Mouse (Mus musculus) limb, embryonic 11.5 days (tissue): ENCODE measurements around the gene Dtd1. TPM values are rescaled to one million over a fixed set of nuclear protein-coding genes. Genes with fewer than 3 reads are reported as not detected.

Experiments used
- ATAC-seq: fragments of 200-750 bp; cut with Nextera tagmentation; 2 replicates; pipeline ENCODE4 v1.8.0; 2017; ENCODE audit warnings: low read depth; ENCODE audit not compliant: insufficient number of reproducible peaks, low FRiP score, low TSS enrichment
- DNase-seq: peaks from one replicate; pipeline ENCODE4 v3.0.0-alpha.2; 2015; ENCODE audit warnings: low spot score
- H3K27ac ChIP-seq: fragments of 300-500 bp; sonication (generic); replicated peaks from 2 replicates; pipeline ENCODE4 v1.5.1; 2014; ENCODE audit warnings: low read depth, mild to moderate bottlenecking, low read length
- H3K27me3 ChIP-seq: fragments of 300-500 bp; sonication (generic); 2 replicates; pipeline ENCODE4 v1.6.1; 2014; ENCODE audit warnings: mild to moderate bottlenecking, low read length, mixed read lengths; ENCODE audit not compliant: control insufficient read depth, insufficient read depth
- H3K36me3 ChIP-seq: fragments of 300-500 bp; sonication (generic); 2 replicates; pipeline ENCODE4 v1.6.1; 2014; ENCODE audit warnings: mild to moderate bottlenecking, low read length, moderate library complexity, mixed read lengths; ENCODE audit not compliant: control insufficient read depth, insufficient read depth
- H3K4me1 ChIP-seq: fragments of 300-500 bp; sonication (generic); 2 replicates; pipeline ENCODE4 v1.6.1; 2014; ENCODE audit warnings: low read length, mixed read lengths; ENCODE audit not compliant: control insufficient read depth, insufficient read depth
- H3K4me2 ChIP-seq: fragments of 300-500 bp; sonication (generic); 2 replicates; pipeline ENCODE4 v1.6.1; 2014; ENCODE audit warnings: low read depth, mild to moderate bottlenecking, moderate library complexity; ENCODE audit not compliant: severe bottlenecking
- H3K4me3 ChIP-seq: fragments of 300-500 bp; sonication (generic); 2 replicates; pipeline ENCODE4 v1.5.1; 2014; ENCODE audit warnings: low read depth, low read length
- H3K9ac ChIP-seq: fragments of 300-500 bp; sonication (generic); 2 replicates; pipeline ENCODE4 v1.6.1; 2014; ENCODE audit warnings: mild to moderate bottlenecking, low read length
- H3K9me3 ChIP-seq: fragments of 300-500 bp; sonication (generic); 2 replicates; pipeline ENCODE4 v1.6.1; 2016; ENCODE audit warnings: low read length; ENCODE audit not compliant: control insufficient read depth
- WGBS: fragments of 180-500 bp; shearing (Covaris S2); extraction: QIAGEN DNeasy Blood & Tissue Kit; methylation state at CpG from one replicate; pipeline ENCODE4 v1.1.7; 2014; 5-methylcytosine and 5-hydroxymethylcytosine counted together
- polyA plus RNA-seq: library from polyadenylated mRNA; unstranded; fragments of >200 nt; fragmentation: Nextera tagmentation; extraction: Ambion mirVana; gene quantifications from 2 replicates; pipeline ENCODE4 v1.2.1, GENCODE M21; 2014

Dtd1 gene
- polyA plus RNA-seq, 1 experiment from 2014 or later: 40.7 TPM

GRCm38 (mm10) chr2:144745266-144745665 lies 145.6 kb downstream of the Dtd1 start:
- Histone ChIP-seq H3K4me1 (no peaks in the 10 kb centered on the region), H3K36me3 (no peaks in the 10 kb centered on the region), H3K27ac (no peak overlapping the region), H3K9ac (no peak overlapping the region), H3K27me3 (no peaks in the 10 kb centered on the region), H3K9me3 (no peaks in the 10 kb centered on the region), H3K4me3 (no peak overlapping the region), H3K4me2 (no peak overlapping the region)
- no peak for DNase-seq
- WGBS: 91% methylated on average over 2 of the region's 2 CpGs
- no peak for ATAC-seq

- ATAC-seq (no peak), DNase-seq (no peak)
- H3K27me3 ChIP-seq: no peaks in the 10 kb centered on the region
- H3K9ac ChIP-seq: no peak overlapping the region
- no peaks in the 10 kb centered on the region for H3K36me3 ChIP-seq
- H3K27ac ChIP-seq: no peak overlapping the region
- no peaks in the 10 kb centered on the region for H3K9me3 ChIP-seq
- WGBS: 74% methylated on average over 4 of the region's 4 CpGs
- no peak overlapping the region for H3K4me2 ChIP-seq
- H3K4me3 ChIP-seq: no peak overlapping the region
- no peaks in the 10 kb centered on the region for H3K4me1 ChIP-seq
Measured at GRCm38 (mm10) chr2:144746046-144746783, 146.5 kb downstream of the Dtd1 start.

GRCm38 (mm10) chr2:144753604-144754003 lies 153.9 kb downstream of the Dtd1 start:
- no peak for DNase-seq
- Histone ChIP-seq H3K9me3 (no peaks in the 10 kb centered on the region), H3K4me2 (no peak overlapping the region), H3K27ac (no peak overlapping the region), H3K9ac (no peak overlapping the region), H3K36me3 (no peaks in the 10 kb centered on the region), H3K27me3 (no peaks in the 10 kb centered on the region), H3K4me3 (no peak overlapping the region), H3K4me1 (0 out of 2 replicates have a peak, but pooled peaks cover 3% of the 10 kb centered on the region)
- WGBS: 81% methylated on average over 6 of the region's 6 CpGs
- no peak for ATAC-seq

- no peak overlapping the region for H3K4me2 ChIP-seq
- H3K27me3 ChIP-seq: no peaks in the 10 kb centered on the region
- ATAC-seq (no peak), DNase-seq (no peak)
- no peak overlapping the region for H3K9ac ChIP-seq
- no peaks in the 10 kb centered on the region for H3K36me3 ChIP-seq
- no peak overlapping the region for H3K27ac ChIP-seq
- 100% methylated on average over 2 of the region's 2 CpGs for whole genome bisulfite sequencing
- 0 out of 2 replicates have a peak, but pooled peaks cover 3% of the 10 kb centered on the region for H3K4me1 ChIP-seq
- no peaks in the 10 kb centered on the region for H3K9me3 ChIP-seq
- no peak overlapping the region for H3K4me3 ChIP-seq
Measured at GRCm38 (mm10) chr2:144755016-144755415, 155.3 kb downstream of the Dtd1 start.

DNA sequence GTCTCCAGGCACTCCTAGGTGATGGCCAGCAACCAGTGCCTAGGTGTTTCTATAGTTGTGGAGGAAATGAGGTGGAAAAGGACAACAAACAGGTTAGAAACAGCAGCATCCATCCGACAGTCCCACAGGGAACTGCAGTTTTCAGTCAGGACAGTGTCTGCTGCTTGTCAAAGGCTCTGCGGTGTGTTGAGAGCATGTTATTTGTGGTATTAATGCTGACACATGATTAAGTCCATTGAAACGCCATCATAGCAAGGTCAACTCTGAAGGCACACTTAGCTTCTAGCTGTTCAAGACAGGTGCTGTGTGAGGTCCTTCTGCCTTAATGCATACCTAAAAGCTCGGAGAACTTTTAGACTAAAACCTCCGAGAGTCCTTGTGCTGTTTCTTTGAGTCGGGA lies 161.0 kb downstream of the Dtd1 start:
- ATAC-seq (no peak), DNase-seq (no peak)
- 90% methylated on average over 6 of the region's 6 CpGs for WGBS
- Histone ChIP-seq H3K27ac (no peak overlapping the region), H3K9ac (no peak overlapping the region), H3K36me3 (no peaks in the 10 kb centered on the region), H3K27me3 (no peaks in the 10 kb centered on the region), H3K4me3 (no peak overlapping the region), H3K9me3 (no peaks in the 10 kb centered on the region), H3K4me2 (no peak overlapping the region), H3K4me1 (no peaks in the 10 kb centered on the region)

GRCm38 (mm10) chr2:144763706-144764105 lies 164.0 kb downstream of the Dtd1 start:
- Histone ChIP-seq H3K27me3 (no peaks in the 10 kb centered on the region), H3K9ac (no peak overlapping the region), H3K27ac (no peak overlapping the region), H3K36me3 (no peaks in the 10 kb centered on the region), H3K4me1 (no peaks in the 10 kb centered on the region), H3K4me2 (no peak overlapping the region), H3K9me3 (no peaks in the 10 kb centered on the region), H3K4me3 (no peak overlapping the region)
- DNase-seq (no peak), ATAC-seq (no peak)
- WGBS: 93% methylated on average over 9 of the region's 9 CpGs

DNA sequence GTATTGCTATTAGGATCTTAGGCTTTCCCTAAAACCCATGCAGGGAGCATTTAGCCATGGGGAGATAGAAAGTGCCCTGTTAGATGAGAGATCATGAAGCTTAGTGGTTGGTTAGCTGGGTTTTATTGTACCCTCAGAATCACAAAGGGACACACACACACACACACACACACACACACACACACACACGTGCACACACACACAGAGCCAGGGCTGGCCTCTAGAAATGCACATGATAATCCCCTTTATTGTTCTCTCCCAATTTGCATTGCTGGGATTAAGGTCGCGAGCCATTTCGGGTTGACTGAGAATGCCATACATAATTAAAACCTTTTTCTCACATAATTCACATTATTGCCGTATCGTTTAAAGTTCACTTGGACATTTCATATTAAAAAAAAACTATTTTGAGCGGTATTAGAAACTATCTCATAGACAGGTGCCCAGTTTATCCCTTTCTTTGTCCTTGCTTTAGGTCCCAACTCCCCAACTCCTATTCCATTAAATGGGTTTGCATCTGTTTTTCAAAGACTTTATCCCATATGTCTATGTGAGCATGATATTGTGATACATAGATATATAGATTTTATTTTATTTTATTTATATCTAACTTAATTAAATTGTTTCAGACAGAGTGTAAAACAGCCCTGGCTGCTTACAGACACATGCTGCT lies 164.6 kb downstream of the Dtd1 start:
- no peak overlapping the region for H3K4me3 ChIP-seq
- no peaks in the 10 kb centered on the region for H3K4me1 ChIP-seq
- H3K27me3 ChIP-seq: no peaks in the 10 kb centered on the region
- H3K27ac ChIP-seq: no peak overlapping the region
- H3K9ac ChIP-seq: no peak overlapping the region
- ATAC-seq (no peak), DNase-seq (no peak)
- WGBS: 84% methylated on average over 7 of the region's 7 CpGs
- no peak overlapping the region for H3K4me2 ChIP-seq
- no peaks in the 10 kb centered on the region for H3K9me3 ChIP-seq
- no peaks in the 10 kb centered on the region for H3K36me3 ChIP-seq

- H3K9me3 ChIP-seq: no peaks in the 10 kb centered on the region
- WGBS: 97% methylated on average over 5 of the region's 5 CpGs
- DNase-seq (no peak), ATAC-seq (no peak)
- no peak overlapping the region for H3K4me2 ChIP-seq
- no peak overlapping the region for H3K9ac ChIP-seq
- no peaks in the 10 kb centered on the region for H3K27me3 ChIP-seq
- no peak overlapping the region for H3K4me3 ChIP-seq
- no peaks in the 10 kb centered on the region for H3K36me3 ChIP-seq
- no peaks in the 10 kb centered on the region for H3K4me1 ChIP-seq
- no peak overlapping the region for H3K27ac ChIP-seq
Measured at GRCm38 (mm10) chr2:144765219-144765618, 165.5 kb downstream of the Dtd1 start.
